Mouse (Mus musculus) heart, embryonic 10.5 days (tissue): ENCODE measurements around the gene Cisd1. TPM values are rescaled to one million over a fixed set of nuclear protein-coding genes. Genes with fewer than 3 reads are reported as not detected.

Source experiments
- DNase-seq: peaks from one replicate; pipeline ENCODE4 v3.0.0-alpha.2; 2017; ENCODE audit warnings: low spot score
- H3K27ac ChIP-seq: fragments of 300-500 bp; sonication (generic); 2 replicates; pipeline ENCODE4 v1.5.1; 2016; ENCODE audit warnings: mild to moderate bottlenecking
- H3K27me3 ChIP-seq: fragments of 300-500 bp; sonication (generic); 2 replicates; pipeline ENCODE4 v1.6.1; 2016; ENCODE audit warnings: mild to moderate bottlenecking; ENCODE audit not compliant: poor library complexity, insufficient read depth, severe bottlenecking
- H3K36me3 ChIP-seq: fragments of 300-500 bp; sonication (generic); 2 replicates; pipeline ENCODE4 v1.6.1; 2016; ENCODE audit warnings: mild to moderate bottlenecking, moderate library complexity
- H3K4me1 ChIP-seq: fragments of 300-500 bp; sonication (generic); 2 replicates; pipeline ENCODE4 v1.6.1; 2016; ENCODE audit warnings: mild to moderate bottlenecking
- H3K4me3 ChIP-seq: fragments of 300-500 bp; sonication (generic); 2 replicates; pipeline ENCODE4 v1.5.1; 2016; ENCODE audit warnings: mild to moderate bottlenecking, moderate library complexity
- H3K9me3 ChIP-seq: fragments of 300-500 bp; sonication (generic); 2 replicates; pipeline ENCODE4 v1.6.1; 2016; ENCODE audit warnings: mild to moderate bottlenecking, moderate library complexity
- WGBS: fragments of 180-500 bp; shearing (Covaris S2); methylation state at CpG from one replicate; pipeline ENCODE4 v1.1.7; 2016; 5-methylcytosine and 5-hydroxymethylcytosine counted together
- polyA plus RNA-seq: library from polyadenylated mRNA; unstranded; fragments of >200 nt; fragmentation: Nextera tagmentation; extraction: Ambion mirVana; gene quantifications from 2 replicates; pipeline ENCODE4 v1.2.1, GENCODE M21; 2016

The Cisd1 gene
- polyA plus RNA-seq, 1 experiment from 2014 or later = 127 TPM

GRCm38 (mm10) chr10:71368128-71368940 lies 23.6 kb upstream of the Cisd1 start:
- Histone ChIP-seq H3K4me3 (no peak overlapping the region), H3K27me3 (no peaks in the 10 kb centered on the region), H3K36me3 (peaks cover 19% of the 10 kb centered on the region), H3K4me1 (no peaks in the 10 kb centered on the region), H3K9me3 (no peaks in the 10 kb centered on the region), H3K27ac (no peak overlapping the region)
- DNase-seq = no peak
- 89% methylated on average over 16 of the region's 16 CpGs for WGBS

GRCm38 (mm10) chr10:71363858-71364257 lies 19.1 kb upstream of the Cisd1 start:
- no peak for DNase-seq
- H3K4me1 ChIP-seq = peaks cover 11% of the 10 kb centered on the region
- H3K27me3 ChIP-seq = no peaks in the 10 kb centered on the region
- H3K9me3 ChIP-seq = no peaks in the 10 kb centered on the region
- WGBS = 97% methylated on average over 10 of the region's 10 CpGs
- H3K4me3 ChIP-seq = no peak overlapping the region
- no peak overlapping the region for H3K27ac ChIP-seq
- H3K36me3 ChIP-seq = peaks cover 16% of the 10 kb centered on the region

- no peak overlapping the region for H3K4me3 ChIP-seq
- no peak overlapping the region for H3K27ac ChIP-seq
- H3K36me3 ChIP-seq = peaks cover 16% of the 10 kb centered on the region
- 85% methylated on average over 8 of the region's 8 CpGs for WGBS
- no peaks in the 10 kb centered on the region for H3K9me3 ChIP-seq
- no peak for DNase-seq
- peaks cover 11% of the 10 kb centered on the region for H3K4me1 ChIP-seq
- H3K27me3 ChIP-seq = no peaks in the 10 kb centered on the region
These were observed 18.7 kb upstream of the Cisd1 start for GRCm38 (mm10) chr10:71363440-71363839.

GRCm38 (mm10) chr10:71361836-71362562 lies 17.2 kb upstream of the Cisd1 start:
- Histone ChIP-seq H3K27me3 (no peaks in the 10 kb centered on the region), H3K9me3 (no peaks in the 10 kb centered on the region), H3K4me3 (peak overlapping the region; percentile 40), H3K27ac (no peak overlapping the region), H3K36me3 (peaks cover 13% of the 10 kb centered on the region), H3K4me1 (peaks cover 11% of the 10 kb centered on the region)
- no peak for DNase-seq
- WGBS = 21% methylated on average over 18 of the region's 18 CpGs

GRCm38 (mm10) chr10:71361044-71361443 lies 16.3 kb upstream of the Cisd1 start:
- Histone ChIP-seq H3K27me3 (no peaks in the 10 kb centered on the region), H3K36me3 (peaks cover 13% of the 10 kb centered on the region), H3K9me3 (no peaks in the 10 kb centered on the region), H3K4me1 (peaks cover 11% of the 10 kb centered on the region), H3K27ac (no peak overlapping the region), H3K4me3 (no peak overlapping the region)
- no peak for DNase-seq
- 66% methylated on average over 7 of the region's 7 CpGs for WGBS

- Histone ChIP-seq H3K9me3 (no peaks in the 10 kb centered on the region), H3K4me3 (no peak overlapping the region), H3K27me3 (no peaks in the 10 kb centered on the region), H3K36me3 (0 out of 2 replicates have a peak, but pooled peaks cover 4% of the 10 kb centered on the region), H3K27ac (no peak overlapping the region), H3K4me1 (0 out of 2 replicates have a peak, but pooled peaks cover 6% of the 10 kb centered on the region)
- 89% methylated on average over 12 of the region's 12 CpGs for WGBS
- no peak for DNase-seq
These were observed 10.2 kb upstream of the Cisd1 start for GRCm38 (mm10) chr10:71354947-71355346.

GRCm38 (mm10) chr10:71353850-71354249 lies 9.1 kb upstream of the Cisd1 start:
- Histone ChIP-seq H3K9me3 (no peaks in the 10 kb centered on the region), H3K36me3 (0 out of 2 replicates have a peak, but pooled peaks cover 4% of the 10 kb centered on the region), H3K27me3 (no peaks in the 10 kb centered on the region), H3K4me3 (no peak overlapping the region), H3K27ac (no peak overlapping the region), H3K4me1 (peaks cover 11% of the 10 kb centered on the region)
- WGBS = 48% methylated on average over 9 of the region's 9 CpGs
- DNase-seq = no peak

- no peak overlapping the region for H3K27ac ChIP-seq
- H3K4me1 ChIP-seq = peaks cover 21% of the 10 kb centered on the region
- 0 out of 2 replicates have a peak, but pooled peaks cover 4% of the 10 kb centered on the region for H3K36me3 ChIP-seq
- no peak overlapping the region for H3K4me3 ChIP-seq
- 94% methylated on average over 7 of the region's 7 CpGs for WGBS
- no peaks in the 10 kb centered on the region for H3K27me3 ChIP-seq
- no peak for DNase-seq
- H3K9me3 ChIP-seq = no peaks in the 10 kb centered on the region
These were observed 6.5 kb upstream of the Cisd1 start for GRCm38 (mm10) chr10:71351301-71351700.

- H3K9me3 ChIP-seq = no peaks in the 10 kb centered on the region
- H3K27me3 ChIP-seq = no peaks in the 10 kb centered on the region
- no peak for DNase-seq
- peak overlapping the region; percentile 95; the same call in 1 of the 2 replicates for H3K4me3 ChIP-seq
- 0 out of 2 replicates have a peak, but pooled peaks cover 4% of the 10 kb centered on the region for H3K36me3 ChIP-seq
- H3K27ac ChIP-seq = no peak overlapping the region
- peaks cover 29% of the 10 kb centered on the region for H3K4me1 ChIP-seq
- WGBS = 82% methylated on average over 1 of the region's 1 CpGs
These were observed 4.5 kb upstream of the Cisd1 start for GRCm38 (mm10) chr10:71349290-71349689.

GRCm38 (mm10) chr10:71348637-71349280 lies 4.0 kb upstream of the Cisd1 start:
- Histone ChIP-seq H3K27me3 (no peaks in the 10 kb centered on the region), H3K27ac (peak overlapping the region; percentile 92), H3K9me3 (no peaks in the 10 kb centered on the region), H3K4me1 (peaks cover 29% of the 10 kb centered on the region), H3K36me3 (0 out of 2 replicates have a peak, but pooled peaks cover 4% of the 10 kb centered on the region), H3K4me3 (peak overlapping the region; percentile 95)
- WGBS = 28% methylated on average over 16 of the region's 16 CpGs
- no peak for DNase-seq

GRCm38 (mm10) chr10:71347964-71348636 lies 3.3 kb upstream of the Cisd1 start:
- no peaks in the 10 kb centered on the region for H3K27me3 ChIP-seq
- H3K27ac ChIP-seq = peak overlapping the region; percentile 92
- WGBS = under 1% methylated on average over 48 of the region's 48 CpGs
- peak overlapping the region; percentile 95 for H3K4me3 ChIP-seq
- H3K36me3 ChIP-seq = 0 out of 2 replicates have a peak, but pooled peaks cover 4% of the 10 kb centered on the region
- peaks cover 29% of the 10 kb centered on the region for H3K4me1 ChIP-seq
- no peaks in the 10 kb centered on the region for H3K9me3 ChIP-seq
- DNase-seq = peak; percentile 83

GRCm38 (mm10) chr10:71347509-71347949 lies 2.8 kb upstream of the Cisd1 start, which contains the start of gene Ipmk:
Ipmk (plus strand) TSS chr10:71347763.
- H3K27me3 ChIP-seq = no peaks in the 10 kb centered on the region
- WGBS = under 1% methylated on average over 48 of the region's 49 CpGs
- H3K4me3 ChIP-seq = peak within 1 kb of the TSS; percentile 95
- 0 out of 2 replicates have a peak, but pooled peaks cover 4% of the 10 kb centered on the region for H3K36me3 ChIP-seq
- H3K9me3 ChIP-seq = no peaks in the 10 kb centered on the region
- H3K4me1 ChIP-seq = peaks cover 29% of the 10 kb centered on the region
- H3K27ac ChIP-seq = peak within 1 kb of the TSS; percentile 92
- DNase-seq = peak; percentile 98
